Mouse (Mus musculus): ENCODE results near the gene Fuk.

GRCm38 (mm10) chr8:110892040-110892439, 10.2 kb downstream of the Fuk start:
- TF ChIP-seq CTCF (IDR thresholded peaks at IDR 0.05; ENCODE audit: borderline replicate concordance, control insufficient read depth, extremely low read depth, insufficient read depth, low read length, poor library complexity) (no peak), POLR2A (IDR thresholded peaks at IDR 0.05; ENCODE audit: control insufficient read depth, extremely low read depth, insufficient read depth, low read length, poor library complexity) (no peak)

All from thymus, adult 2 months (tissue).